Mouse (Mus musculus) frontal cortex, adult 2 months (tissue): ENCODE data around the gene Hs6st3. TPM values are rescaled to one million over a fixed set of nuclear protein-coding genes. Genes with fewer than 3 reads are reported as not detected.

ENCODE experiments used
- DNase-seq, 2 experiments: peaks; one replicate each; pipeline ENCODE4 v3.0.0; 2022; ENCODE audit warnings: low spot score in 1 of 2; ENCODE audit errors: extremely low spot score in 1 of 2
- polyA plus RNA-seq: library from polyadenylated mRNA; depleted of rRNA; stranded (reverse); fragments of >200 nt; gene quantifications from 2 replicates; pipeline ENCODE4 v1.2.3, GENCODE M21; 2012

Gene Hs6st3
- polyA plus RNA-seq, 1 experiment = 11.1 TPM

- DNase-seq = no peak
These were observed 466.2 kb downstream of the Hs6st3 start for GRCm38 (mm10) chr14:119604327-119604726.

- no peak for DNase-seq
These were observed 474.7 kb downstream of the Hs6st3 start for GRCm38 (mm10) chr14:119612793-119613192.

GRCm38 (mm10) chr14:119629127-119629526, 491.0 kb downstream of the Hs6st3 start:
- DNase-seq = no peak

- DNase-seq = peak; percentile 5 to 26
These were observed 494.9 kb downstream of the Hs6st3 start for GRCm38 (mm10) chr14:119633090-119633489.

GRCm38 (mm10) chr14:119633626-119634025, 495.5 kb downstream of the Hs6st3 start:
- DNase-seq = peak in 1 of 2 experiments; percentile 8

- DNase-seq = no peak
These were observed 504.7 kb downstream of the Hs6st3 start for GRCm38 (mm10) chr14:119642874-119643273.

GRCm38 (mm10) chr14:119643840-119644239, 505.7 kb downstream of the Hs6st3 start:
- DNase-seq = no peak

GRCm38 (mm10) chr14:119656936-119657335, 518.8 kb downstream of the Hs6st3 start:
- no peak for DNase-seq

- DNase-seq = peak; percentile 49 to 79
These were observed 527.6 kb downstream of the Hs6st3 start for GRCm38 (mm10) chr14:119665741-119666141.

GRCm38 (mm10) chr14:119667421-119667820, 529.3 kb downstream of the Hs6st3 start:
- no peak for DNase-seq

- DNase-seq = peak in 1 of 2 experiments; percentile 35
These were observed 532.9 kb downstream of the Hs6st3 start for GRCm38 (mm10) chr14:119670836-119671587.

- no peak for DNase-seq
These were observed 540.4 kb downstream of the Hs6st3 start for GRCm38 (mm10) chr14:119678574-119678973.

- DNase-seq = peak in 1 of 2 experiments; percentile 17
These were observed 541.9 kb downstream of the Hs6st3 start for GRCm38 (mm10) chr14:119680052-119680451.

- DNase-seq = no peak
These were observed 549.7 kb downstream of the Hs6st3 start for GRCm38 (mm10) chr14:119687885-119688284.

- DNase-seq = no peak
These were observed 561.8 kb downstream of the Hs6st3 start for GRCm38 (mm10) chr14:119699982-119700381.

- no peak for DNase-seq
These were observed 576.6 kb downstream of the Hs6st3 start for GRCm38 (mm10) chr14:119714712-119715111.

- no peak for DNase-seq
These were observed 579.2 kb downstream of the Hs6st3 start for GRCm38 (mm10) chr14:119717323-119717722.

- no peak for DNase-seq
These were observed 587.0 kb downstream of the Hs6st3 start for GRCm38 (mm10) chr14:119725102-119725501.

GRCm38 (mm10) chr14:119731436-119732080, 593.4 kb downstream of the Hs6st3 start:
- DNase-seq = no peak

GRCm38 (mm10) chr14:119732219-119732618, 594.1 kb downstream of the Hs6st3 start:
- DNase-seq = no peak

GRCm38 (mm10) chr14:119737408-119737961, 599.3 kb downstream of the Hs6st3 start:
- no peak for DNase-seq

GRCm38 (mm10) chr14:119741791-119742190, 603.6 kb downstream of the Hs6st3 start:
- no peak for DNase-seq
